15 mouse cellular contexts compared by ENCODE assay signal in genomic region chr11:53803093-53803492, GRCm38 (mm10). TPM values are rescaled to one million over a fixed set of nuclear protein-coding genes. Genes with fewer than 3 reads are reported as not detected.
DNase-seq lines count a peak whose midpoint lies in the region; ATAC-seq and TF ChIP-seq lines count a peak whose summit lies in the region.
"Had no signal": no experiment of that assay in that cellular context is flagged by ENCODE, and none has a peak within 500 bp of the region (broad histone marks: within the 10 kb centered on the region; RNA-seq: fewer than 3 reads in every experiment).

No protein-coding gene starts in this region.

- DNase-seq in embryonic facial prominence, embryonic 14.5 days (ENCODE audit: low spot score): peak; percentile 32
- DNase-seq in embryonic facial prominence, embryonic 10.5 days (ENCODE audit: low spot score): no peak
- DNase-seq in lung, postnatal 4 days: peak; percentile 37 to 48
- no peak for DNase-seq in lung, adult 2 months
- DNase-seq in R1 (ENCODE audit: low read depth, low spot score): peak; percentile 81
- DNase-seq in adrenal gland, postnatal 25 days: no peak
- DNase-seq: cerebellum, postnatal 36 days had no signal

- H3K4me3 ChIP-seq in embryonic facial prominence, embryonic 14.5 days (ENCODE audit: low read depth, low read length): no peak overlapping the region
- H3K4me3 ChIP-seq in embryonic facial prominence, embryonic 10.5 days: no peak overlapping the region
- H3K4me3 ChIP-seq in lung, adult 2 months (replicated peaks; ENCODE audit: extremely low read depth, low read depth, low read length): no peak overlapping the region
- no peak overlapping the region for H3K4me3 ChIP-seq in myocyte
- H3K4me3 ChIP-seq in hindbrain, embryonic 13.5 days: no peak overlapping the region
- H3K4me3 ChIP-seq: megakaryocyte, embryonic 14.5 days had no signal

- 66% methylated on average over 12 of the region's 12 CpGs for WGBS in embryonic facial prominence, embryonic 14.5 days
- WGBS in embryonic facial prominence, embryonic 10.5 days: 84% methylated on average over 12 of the region's 12 CpGs
- WGBS in lung, adult 2 months: 51% methylated on average over 12 of the region's 12 CpGs
- WGBS in hindbrain, embryonic 13.5 days: 87% methylated on average over 12 of the region's 12 CpGs

- no peaks in the 10 kb centered on the region for H3K4me1 ChIP-seq in embryonic facial prominence, embryonic 14.5 days (ENCODE audit: control insufficient read depth, insufficient read depth, low read length)
- H3K4me1 ChIP-seq in embryonic facial prominence, embryonic 10.5 days: 0 out of 2 replicates have a peak, but pooled peaks cover 3% of the 10 kb centered on the region
- peaks cover 12% of the 10 kb centered on the region for H3K4me1 ChIP-seq in lung, adult 2 months (ENCODE audit: control insufficient read depth, insufficient read depth, low read length)
- H3K4me1 ChIP-seq in hindbrain, embryonic 13.5 days (replicated peaks): peaks cover 5% of the 10 kb centered on the region; the same call in 1 of the 2 replicates

- H3K36me3 ChIP-seq in embryonic facial prominence, embryonic 14.5 days (ENCODE audit: control insufficient read depth, insufficient read depth, low read length): no peaks in the 10 kb centered on the region
- H3K36me3 ChIP-seq in embryonic facial prominence, embryonic 10.5 days (replicated peaks): no peaks in the 10 kb centered on the region
- H3K36me3 ChIP-seq in myocyte (ENCODE audit: control insufficient read depth, insufficient read depth): no peaks in the 10 kb centered on the region
- no peaks in the 10 kb centered on the region for H3K36me3 ChIP-seq in hindbrain, embryonic 13.5 days

- no peaks in the 10 kb centered on the region for H3K79me2 ChIP-seq in myocyte (ENCODE audit: control insufficient read depth, insufficient read depth)

- no peaks in the 10 kb centered on the region for H3K27me3 ChIP-seq in embryonic facial prominence, embryonic 14.5 days (replicated peaks; ENCODE audit: control insufficient read depth, insufficient read depth, low read length)
- H3K27me3 ChIP-seq in embryonic facial prominence, embryonic 10.5 days (replicated peaks; ENCODE audit: low read depth, poor library complexity, severe bottlenecking): no peaks in the 10 kb centered on the region; the same call in 1 of the 2 replicates
- H3K27me3 ChIP-seq in myocyte (ENCODE audit: control insufficient read depth, insufficient read depth, insufficient read length): no peaks in the 10 kb centered on the region
- no peaks in the 10 kb centered on the region for H3K27me3 ChIP-seq in hindbrain, embryonic 13.5 days
- H3K27me3 ChIP-seq: megakaryocyte, embryonic 14.5 days had no signal

- TF ChIP-seq POLR2A in lung, adult 2 months (IDR thresholded peaks at IDR 0.05; ENCODE audit: borderline replicate concordance, extremely low read depth, low read depth, low read length): no peak
- TF ChIP-seq POLR2A in myocyte (IDR thresholded peaks at IDR 0.05; ENCODE audit: insufficient read length, low read depth): no peak

- H3K9me3 ChIP-seq in embryonic facial prominence, embryonic 14.5 days (ENCODE audit: control insufficient read depth, low read length): no peaks in the 10 kb centered on the region
- no peaks in the 10 kb centered on the region for H3K9me3 ChIP-seq in embryonic facial prominence, embryonic 10.5 days
- H3K9me3 ChIP-seq in hindbrain, embryonic 13.5 days: no peaks in the 10 kb centered on the region
- H3K9me3 ChIP-seq: megakaryocyte, embryonic 14.5 days had no signal

- TF ChIP-seq CTCF in lung, adult 2 months (IDR thresholded peaks at IDR 0.05; ENCODE audit: insufficient read depth, low read length): no peak

- no peak overlapping the region for H3K27ac ChIP-seq in embryonic facial prominence, embryonic 14.5 days (replicated peaks; ENCODE audit: low read depth, low read length)
- H3K27ac ChIP-seq in embryonic facial prominence, embryonic 10.5 days (replicated peaks): no peak overlapping the region
- no peak overlapping the region for H3K27ac ChIP-seq in hindbrain, embryonic 13.5 days
- H3K27ac ChIP-seq: hindbrain, embryonic 14.5 days had no signal

- H3K4me2 ChIP-seq in embryonic facial prominence, embryonic 14.5 days (ENCODE audit: low read depth, low read length): no peak overlapping the region
- peak overlapping the region; percentile 75 for H3K4me2 ChIP-seq in myocyte (ENCODE audit: low read depth)
- H3K4me2 ChIP-seq in hindbrain, embryonic 13.5 days: no peak overlapping the region
- H3K4me2 ChIP-seq: heart, embryonic 11.5 days; hindbrain, embryonic 14.5 days had no signal

- no peak overlapping the region for H3K9ac ChIP-seq in embryonic facial prominence, embryonic 14.5 days (ENCODE audit: low read depth, low read length)
- no peak overlapping the region for H3K9ac ChIP-seq in hindbrain, embryonic 13.5 days
- H3K9ac ChIP-seq: hindbrain, embryonic 14.5 days had no signal

- H3ac ChIP-seq in myocyte (ENCODE audit: control insufficient read depth, insufficient read length): no peak overlapping the region

- ATAC-seq in embryonic facial prominence, embryonic 14.5 days (ENCODE audit: low read depth): no peak
- no peak for ATAC-seq in hindbrain, embryonic 13.5 days (ENCODE audit: low FRiP score)

TF ChIP-seq in myocyte, 11 proteins besides CTCF, POLR2A, EP300 and RAD21:
- TF ChIP-seq MYOG (IDR thresholded peaks at IDR 0.05; ENCODE audit: control insufficient read depth in 1 of 3, insufficient read depth in 1 of 3, insufficient read length in 2 of 3, low read depth in 2 of 3): peak in 1 of 3 experiments; percentile 68
- TF ChIP-seq CEBPB (IDR thresholded peaks at IDR 0.05; ENCODE audit: insufficient read depth, poor library complexity, severe bottlenecking): no peak
- peak in 1 of 3 experiments; percentile 39 for TF ChIP-seq MYOD1 (IDR thresholded peaks at IDR 0.05; ENCODE audit: control insufficient read depth in 1 of 3, insufficient read length in 2 of 3, low read depth in 2 of 3)
TF ChIP-seq in myocyte: peak in this region for 2.

RNA-seq across cellular contexts. Expression of gene Gm17334, which starts 30.1 kb away (rescaled TPM):
- polyA plus RNA-seq in embryonic facial prominence, embryonic 14.5 days (2014; fragmentation: Nextera tagmentation; extraction: Ambion mirVana): 0.19 TPM in 1 of 2 replicates, not detected in the other
- not detected in 2 replicates for polyA plus RNA-seq in embryonic facial prominence, embryonic 10.5 days (2016; fragmentation: Nextera tagmentation; extraction: Ambion mirVana)
- 4.6 and 4.7 TPM in 2 replicates for polyA plus RNA-seq in lung, adult 2 months (2012; rRNA removed)
- polyA plus RNA-seq in myocyte (2012; fragmentation: generic; extraction: Trizol): 0.19 TPM
- 1.9 TPM in 1 of 2 replicates, not detected in the other for total RNA-seq in adrenal gland, postnatal 25 days (2021)
- not detected in 2 replicates for polyA plus RNA-seq in hindbrain, embryonic 13.5 days (2015; fragmentation: Nextera tagmentation; extraction: Ambion mirVana)
- polyA plus RNA-seq: hindbrain, embryonic 14.5 days; limb, embryonic 11.5 days; neural tube, embryonic 11.5 days; stomach, embryonic 16.5 days had no signal

RNA-seq across cellular contexts. Expression of gene Irf1, which starts 33.3 kb away (rescaled TPM):
- 13.2 and 13.9 TPM in 2 replicates for polyA plus RNA-seq in embryonic facial prominence, embryonic 14.5 days (2014; fragmentation: Nextera tagmentation; extraction: Ambion mirVana)
- 5.6 and 7.0 TPM in 2 replicates for polyA plus RNA-seq in embryonic facial prominence, embryonic 10.5 days (2016; fragmentation: Nextera tagmentation; extraction: Ambion mirVana)
- 130 and 190 TPM in 2 replicates for polyA plus RNA-seq in lung, adult 2 months (2012; rRNA removed)
- 25.0 TPM for polyA plus RNA-seq in myocyte (2012; fragmentation: generic; extraction: Trizol)
- total RNA-seq in adrenal gland, postnatal 25 days (2021): 30.4 and 33.8 TPM in 2 replicates
- polyA plus RNA-seq in hindbrain, embryonic 13.5 days (2015; fragmentation: Nextera tagmentation; extraction: Ambion mirVana): 2.5 and 2.9 TPM in 2 replicates

RNA-seq across cellular contexts. Expression of gene Gm12216, which starts 56.0 kb away (rescaled TPM):
- polyA plus RNA-seq in embryonic facial prominence, embryonic 14.5 days (2014; fragmentation: Nextera tagmentation; extraction: Ambion mirVana): 0.47 and 0.63 TPM in 2 replicates
- not detected in 2 replicates for polyA plus RNA-seq in embryonic facial prominence, embryonic 10.5 days (2016; fragmentation: Nextera tagmentation; extraction: Ambion mirVana)
- 19.8 and 28.7 TPM in 2 replicates for polyA plus RNA-seq in lung, adult 2 months (2012; rRNA removed)
- polyA plus RNA-seq in myocyte (2012; fragmentation: generic; extraction: Trizol): 1.6 TPM
- 12.0 and 19.8 TPM in 2 replicates for total RNA-seq in adrenal gland, postnatal 25 days (2021)
- polyA plus RNA-seq in hindbrain, embryonic 13.5 days (2015; fragmentation: Nextera tagmentation; extraction: Ambion mirVana): 0.31 and 0.69 TPM in 2 replicates
- polyA plus RNA-seq: heart, embryonic 11.5 days; hindbrain, embryonic 14.5 days; limb, embryonic 11.5 days; neural tube, embryonic 11.5 days had no signal

Comparison
In these comparisons a context has a peak if more than half of its experiments do, and no peak if none do; other contexts are left out.
1. DNase-seq: peak in embryonic facial prominence, embryonic 14.5 days (single experiment), lung, postnatal 4 days (2 of 2) and R1 (single experiment); none in embryonic facial prominence, embryonic 10.5 days (single experiment), lung, adult 2 months (single experiment) and adrenal gland, postnatal 25 days (single experiment).